Mouse (Mus musculus) heart, embryonic 13.5 days (tissue): ENCODE measurements around the gene Slc27a4. TPM values are rescaled to one million over a fixed set of nuclear protein-coding genes. Genes with fewer than 3 reads are reported as not detected.

Experiments
- ATAC-seq: fragments of 200-750 bp; cut with Nextera tagmentation; 2 replicates; pipeline ENCODE4 v1.8.0; 2017; ENCODE audit warnings: moderate TSS enrichment; ENCODE audit not compliant: insufficient number of reproducible peaks, low FRiP score, low TSS enrichment; ENCODE audit errors: extremely low read depth
- H3K27ac ChIP-seq: fragments of 300-500 bp; sonication (generic); replicated peaks from 2 replicates; pipeline ENCODE4 v1.5.1; 2015; ENCODE audit warnings: moderate library complexity, mild to moderate bottlenecking, inconsistent platforms
- H3K27me3 ChIP-seq: fragments of 300-500 bp; sonication (generic); replicated peaks from 2 replicates; pipeline ENCODE4 v1.6.1; 2015; ENCODE audit warnings: mild to moderate bottlenecking, inconsistent platforms
- H3K36me3 ChIP-seq: fragments of 300-500 bp; sonication (generic); 2 replicates; pipeline ENCODE4 v1.6.1; 2015; ENCODE audit warnings: mild to moderate bottlenecking, inconsistent platforms
- H3K4me1 ChIP-seq: fragments of 300-500 bp; sonication (generic); 2 replicates; pipeline ENCODE4 v1.6.1; 2015; ENCODE audit warnings: inconsistent platforms
- H3K4me2 ChIP-seq: fragments of 300-500 bp; sonication (generic); 2 replicates; pipeline ENCODE4 v1.6.1; 2015; ENCODE audit warnings: inconsistent platforms, mild to moderate bottlenecking, moderate library complexity
- H3K4me3 ChIP-seq: fragments of 300-500 bp; sonication (generic); 2 replicates; pipeline ENCODE4 v1.5.1; 2015; ENCODE audit warnings: moderate library complexity, mild to moderate bottlenecking, inconsistent platforms
- H3K9ac ChIP-seq: fragments of 300-500 bp; sonication (generic); 2 replicates; pipeline ENCODE4 v1.6.1; 2015; ENCODE audit warnings: inconsistent platforms, mild to moderate bottlenecking, moderate library complexity
- H3K9me3 ChIP-seq: fragments of 300-500 bp; sonication (generic); 2 replicates; pipeline ENCODE4 v1.6.1; 2016; ENCODE audit warnings: inconsistent platforms
- WGBS: fragments of 180-500 bp; shearing (Covaris S2); methylation state at CpG from one replicate; pipeline ENCODE4 v1.1.7; 2015; ENCODE audit warnings: mixed read lengths; 5-methylcytosine and 5-hydroxymethylcytosine counted together
- polyA plus RNA-seq: library from polyadenylated mRNA; unstranded; fragments of >200 nt; fragmentation: Nextera tagmentation; extraction: Ambion mirVana; gene quantifications from 2 replicates; pipeline ENCODE4 v1.2.1, GENCODE M21; 2015

Slc27a4 gene
- polyA plus RNA-seq, 1 experiment from 2014 or later, result 9.2 TPM

DNA sequence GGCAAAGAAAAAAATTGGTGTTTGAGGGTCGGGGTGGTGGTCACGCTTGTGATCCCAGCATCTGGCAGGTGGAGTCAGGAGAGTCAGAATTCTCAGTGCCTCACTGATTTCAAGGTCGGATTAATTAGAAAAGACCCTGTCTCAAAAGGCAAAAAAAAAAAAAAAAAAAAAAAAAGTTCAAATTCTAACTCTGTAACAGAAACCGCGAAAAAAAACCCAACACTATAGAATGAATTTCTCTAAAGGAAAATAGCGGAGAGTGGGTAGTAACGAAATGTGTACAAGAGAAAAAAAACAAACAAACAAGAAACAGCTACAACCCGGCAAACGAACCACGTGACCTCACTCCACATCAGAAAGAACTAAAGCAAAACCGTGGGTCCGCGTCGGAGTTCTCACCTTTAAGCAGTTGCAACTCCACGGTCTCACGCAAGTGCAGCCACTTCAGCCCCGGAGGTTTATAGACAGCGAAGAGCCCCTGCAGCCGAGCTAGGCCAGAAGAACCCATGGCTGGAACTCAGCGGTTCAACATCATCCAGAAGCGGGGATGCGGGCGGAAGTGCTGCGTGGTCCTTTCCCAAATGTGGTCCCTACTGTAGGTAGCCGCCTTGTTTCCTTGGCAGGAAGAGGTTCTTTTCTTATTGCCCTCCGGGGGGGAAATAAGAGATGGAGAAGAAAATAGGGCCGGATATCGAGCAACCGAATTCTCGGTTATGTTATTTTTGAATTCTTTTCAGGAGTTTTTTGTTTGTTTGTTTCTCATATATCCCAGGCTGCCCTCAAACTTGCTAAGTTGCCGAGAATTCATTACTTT, 15.1 kb upstream of the Slc27a4 start, which contains the start of gene Coq4:
TSS of gene Coq4 (plus strand) at position 390 of the 814 bp plus-strand sequence.
- peak within 1 kb of the TSS; percentile 81 for H3K4me2 ChIP-seq
- peaks cover 19% of the 10 kb centered on the region for H3K4me1 ChIP-seq
- H3K27ac ChIP-seq, result peak within 1 kb of the TSS; percentile 67
- WGBS, result 2% methylated on average over 31 of the region's 31 CpGs
- H3K36me3 ChIP-seq, result peaks cover 65% of the 10 kb centered on the region
- peak; percentile 67; the same call in 1 of the 2 replicates for ATAC-seq
- H3K9me3 ChIP-seq, result no peaks in the 10 kb centered on the region
- H3K9ac ChIP-seq, result peak within 1 kb of the TSS; percentile 80
- H3K27me3 ChIP-seq, result no peaks in the 10 kb centered on the region
- H3K4me3 ChIP-seq, result peak within 1 kb of the TSS; percentile 71

GRCm38 (mm10) chr2:29787937-29788681, 14.3 kb upstream of the Slc27a4 start, which contains the start of gene Trub2:
TSS of gene Trub2 (minus strand) at chr2:29788502.
- peak; percentile 79 for ATAC-seq
- H3K36me3 ChIP-seq, result peaks cover 64% of the 10 kb centered on the region
- H3K27ac ChIP-seq, result peak within 1 kb of the TSS; percentile 67
- H3K4me1 ChIP-seq, result peaks cover 19% of the 10 kb centered on the region
- no peaks in the 10 kb centered on the region for H3K9me3 ChIP-seq
- peak within 1 kb of the TSS; percentile 80 for H3K9ac ChIP-seq
- H3K4me2 ChIP-seq, result peak within 1 kb of the TSS; percentile 81
- peak within 1 kb of the TSS; percentile 71 for H3K4me3 ChIP-seq
- no peaks in the 10 kb centered on the region for H3K27me3 ChIP-seq
- under 1% methylated on average over 45 of the region's 45 CpGs for WGBS

DNA sequence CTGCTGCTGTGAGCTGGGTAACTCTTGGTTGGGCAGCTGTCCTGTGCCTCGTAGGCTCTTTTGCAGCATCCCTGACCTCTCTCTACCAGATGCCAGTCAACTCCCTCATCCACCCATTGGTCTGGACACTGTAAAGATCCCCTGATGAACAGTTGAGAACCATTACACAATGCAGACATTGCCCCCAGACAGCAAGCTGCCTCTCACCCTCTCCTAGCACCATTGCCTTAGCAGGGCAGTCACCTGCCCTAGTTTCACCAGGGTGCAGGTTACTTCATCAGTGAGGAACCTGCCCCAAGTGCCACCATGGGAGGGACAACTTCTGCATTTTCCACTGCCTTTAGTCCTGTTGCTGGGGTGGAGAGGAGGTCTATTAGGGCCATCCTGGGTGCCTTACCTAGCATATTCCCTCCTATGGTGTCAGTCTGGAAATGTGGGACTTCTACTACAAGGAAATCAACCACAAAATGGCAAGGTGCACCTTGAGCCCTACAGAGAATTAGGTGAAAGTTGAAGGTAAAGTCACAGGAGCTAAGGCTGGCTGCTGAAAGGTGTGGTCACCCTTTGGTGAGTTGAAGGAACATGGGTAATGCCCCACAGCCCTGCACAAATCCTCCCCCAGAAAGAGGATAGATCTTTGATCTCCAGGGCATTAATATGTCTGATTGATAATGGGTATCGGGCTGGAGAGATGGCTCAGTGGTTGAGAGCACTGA, 9.5 kb upstream of the Slc27a4 start:
- Histone ChIP-seq H3K4me3 (no peak overlapping the region), H3K27me3 (no peaks in the 10 kb centered on the region), H3K27ac (no peak overlapping the region), H3K9ac (no peak overlapping the region), H3K36me3 (peaks cover 57% of the 10 kb centered on the region), H3K4me1 (peaks cover 9% of the 10 kb centered on the region), H3K9me3 (no peaks in the 10 kb centered on the region), H3K4me2 (no peak overlapping the region)
- 83% methylated on average over 2 of the region's 2 CpGs for WGBS
- ATAC-seq, result no peak

GRCm38 (mm10) chr2:29802827-29803201, 380 bp downstream of the Slc27a4 start:
- under 1% methylated on average over 19 of the region's 39 CpGs for WGBS
- peak overlapping the region; percentile 95 for H3K4me2 ChIP-seq
- no peaks in the 10 kb centered on the region for H3K9me3 ChIP-seq
- H3K36me3 ChIP-seq, result peaks cover 37% of the 10 kb centered on the region
- H3K27me3 ChIP-seq, result peaks cover 16% of the 10 kb centered on the region; the same call in 1 of the 2 replicates
- H3K27ac ChIP-seq, result peak overlapping the region; percentile 69
- ATAC-seq, result no peak
- H3K4me3 ChIP-seq, result peak overlapping the region; percentile 83
- H3K9ac ChIP-seq, result peak overlapping the region; percentile 92
- H3K4me1 ChIP-seq, result peaks cover 11% of the 10 kb centered on the region

DNA sequence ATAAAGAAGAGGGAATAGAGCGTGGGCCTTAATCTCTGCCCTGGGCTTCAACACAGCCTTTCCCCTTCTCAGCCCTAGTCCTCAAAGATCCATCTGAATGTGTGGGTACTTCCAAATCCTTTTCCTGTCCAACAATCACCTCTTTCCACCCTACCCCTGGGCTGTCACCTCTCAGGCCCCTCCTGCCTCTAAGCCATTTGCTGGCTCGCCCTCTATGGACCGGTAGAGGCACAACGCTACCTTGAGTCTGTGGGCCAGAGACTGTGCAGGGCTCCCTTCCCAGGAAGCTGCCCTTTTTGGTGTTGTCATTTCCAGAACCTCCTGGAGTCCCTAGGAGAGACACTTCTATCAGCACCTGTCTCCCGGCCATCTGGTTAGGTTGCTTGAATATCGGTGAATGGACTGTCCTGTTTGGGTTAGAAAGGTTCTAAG, 982 bp downstream of the Slc27a4 start:
- Histone ChIP-seq H3K9me3 (no peaks in the 10 kb centered on the region), H3K4me1 (peaks cover 11% of the 10 kb centered on the region), H3K4me2 (peak overlapping the region; percentile 95), H3K9ac (peak overlapping the region; percentile 92), H3K4me3 (peak overlapping the region; percentile 83), H3K27ac (0 out of 2 replicates have a peak overlapping the region, but pooled peaks have one; percentile 69), H3K27me3 (peaks cover 16% of the 10 kb centered on the region; the same call in 1 of the 2 replicates), H3K36me3 (peaks cover 43% of the 10 kb centered on the region)
- 20% methylated on average over 6 of the region's 6 CpGs for WGBS
- ATAC-seq, result no peak

DNA sequence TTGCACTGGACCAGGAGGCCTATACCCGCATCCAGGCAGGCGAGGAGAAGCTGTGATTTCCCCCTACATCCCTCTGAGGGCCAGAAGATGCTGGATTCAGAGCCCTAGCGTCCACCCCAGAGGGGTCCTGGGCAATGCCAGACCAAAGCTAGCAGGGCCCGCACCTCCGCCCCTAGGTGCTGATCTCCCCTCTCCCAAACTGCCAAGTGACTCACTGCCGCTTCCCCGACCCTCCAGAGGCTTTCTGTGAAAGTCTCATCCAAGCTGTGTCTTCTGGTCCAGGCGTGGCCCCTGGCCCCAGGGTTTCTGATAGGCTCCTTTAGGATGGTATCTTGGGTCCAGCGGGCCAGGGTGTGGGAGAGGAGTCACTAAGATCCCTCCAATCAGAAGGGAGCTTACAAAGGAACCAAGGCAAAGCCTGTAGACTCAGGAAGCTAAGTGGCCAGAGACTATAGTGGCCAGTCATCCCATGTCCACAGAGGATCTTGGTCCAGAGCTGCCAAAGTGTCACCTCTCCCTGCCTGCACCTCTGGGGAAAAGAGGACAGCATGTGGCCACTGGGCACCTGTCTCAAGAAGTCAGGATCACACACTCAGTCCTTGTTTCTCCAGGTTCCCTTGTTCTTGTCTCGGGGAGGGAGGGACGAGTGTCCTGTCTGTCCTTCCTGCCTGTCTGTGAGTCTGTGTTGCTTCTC, 13.4 kb downstream of the Slc27a4 start:
- H3K27ac ChIP-seq, result no peak overlapping the region
- no peaks in the 10 kb centered on the region for H3K9me3 ChIP-seq
- H3K4me1 ChIP-seq, result peaks cover 16% of the 10 kb centered on the region
- no peak overlapping the region for H3K4me2 ChIP-seq
- WGBS, result 76% methylated on average over 11 of the region's 11 CpGs
- no peaks in the 10 kb centered on the region for H3K27me3 ChIP-seq
- ATAC-seq, result no peak
- H3K36me3 ChIP-seq, result peaks cover 61% of the 10 kb centered on the region
- H3K9ac ChIP-seq, result no peak overlapping the region
- no peak overlapping the region for H3K4me3 ChIP-seq

GRCm38 (mm10) chr2:29817426-29818232, 15.2 kb downstream of the Slc27a4 start:
- no peak overlapping the region for H3K9ac ChIP-seq
- WGBS, result 35% methylated on average over 8 of the region's 8 CpGs
- no peaks in the 10 kb centered on the region for H3K27me3 ChIP-seq
- 0 out of 2 replicates have a peak, but pooled peaks have one; percentile 39 for ATAC-seq
- H3K9me3 ChIP-seq, result no peaks in the 10 kb centered on the region
- peaks cover 43% of the 10 kb centered on the region for H3K36me3 ChIP-seq
- peak overlapping the region; percentile 51 for H3K4me2 ChIP-seq
- H3K27ac ChIP-seq, result peak overlapping the region; percentile 0; the same call in 1 of the 2 replicates
- no peak overlapping the region for H3K4me3 ChIP-seq
- peaks cover 18% of the 10 kb centered on the region for H3K4me1 ChIP-seq

GRCm38 (mm10) chr2:29819363-29819762, 16.9 kb downstream of the Slc27a4 start:
- ATAC-seq, result no peak
- Histone ChIP-seq H3K4me3 (peak overlapping the region; percentile 54; the same call in 1 of the 2 replicates), H3K9ac (no peak overlapping the region), H3K27me3 (no peaks in the 10 kb centered on the region), H3K9me3 (no peaks in the 10 kb centered on the region), H3K4me2 (peak overlapping the region; percentile 76), H3K36me3 (peaks cover 26% of the 10 kb centered on the region), H3K27ac (no peak overlapping the region; the same call in 1 of the 2 replicates), H3K4me1 (peaks cover 18% of the 10 kb centered on the region)
- WGBS, result 22% methylated on average over 2 of the region's 2 CpGs

- peaks cover 18% of the 10 kb centered on the region for H3K4me1 ChIP-seq
- peak within 1 kb of the TSS; percentile 86 for H3K9ac ChIP-seq
- under 1% methylated on average over 35 of the region's 35 CpGs for WGBS
- ATAC-seq, result peak; percentile 68; the same call in 1 of the 2 replicates
- no peaks in the 10 kb centered on the region for H3K9me3 ChIP-seq
- peak within 1 kb of the TSS; percentile 54 for H3K4me3 ChIP-seq
- H3K36me3 ChIP-seq, result peaks cover 17% of the 10 kb centered on the region
- H3K4me2 ChIP-seq, result peak within 1 kb of the TSS; percentile 76
- H3K27ac ChIP-seq, result peak within 1 kb of the TSS; percentile 92
- no peaks in the 10 kb centered on the region for H3K27me3 ChIP-seq
Observed at GRCm38 (mm10) chr2:29820025-29820817, 17.8 kb downstream of the Slc27a4 start, which contains the start of gene Urm1. TSS of gene Urm1 (plus strand) at chr2:29820075.
